Mouse (Mus musculus) stomach, postnatal 0 days (tissue): ENCODE results near the gene Gm19426. TPM values are rescaled to one million over a fixed set of nuclear protein-coding genes. Genes with fewer than 3 reads are reported as not detected.

Source experiments
- ATAC-seq: fragments of 200-750 bp; cut with Nextera tagmentation; 2 replicates; pipeline ENCODE4 v1.8.0; 2017; ENCODE audit not compliant: low FRiP score, low TSS enrichment
- DNase-seq: peaks from one replicate; pipeline ENCODE4 v3.0.0-alpha.2; 2016; ENCODE audit warnings: low spot score
- H3K27ac ChIP-seq: fragments of 300-500 bp; sonication (generic); replicated peaks from 2 replicates; pipeline ENCODE4 v1.5.1; 2014; ENCODE audit warnings: mild to moderate bottlenecking, control low read depth
- H3K27me3 ChIP-seq: fragments of 300-500 bp; sonication (generic); 2 replicates; pipeline ENCODE4 v1.6.1; 2014; ENCODE audit warnings: low read length; ENCODE audit not compliant: control insufficient read depth, insufficient read depth
- H3K36me3 ChIP-seq: fragments of 300-500 bp; sonication (generic); 2 replicates; pipeline ENCODE4 v1.6.1; 2014; ENCODE audit warnings: low read length, mixed read lengths; ENCODE audit not compliant: control insufficient read depth, insufficient read depth
- H3K4me1 ChIP-seq: fragments of 300-500 bp; sonication (generic); replicated peaks from 2 replicates; pipeline ENCODE4 v1.6.1; 2014; ENCODE audit warnings: antibody characterized with exemption; ENCODE audit not compliant: control insufficient read depth, insufficient read depth
- H3K4me2 ChIP-seq: fragments of 300-500 bp; sonication (generic); replicated peaks from 2 replicates; pipeline ENCODE4 v1.6.1; 2014; ENCODE audit warnings: low read depth, mild to moderate bottlenecking, control low read depth, moderate library complexity
- H3K4me3 ChIP-seq: fragments of 300-500 bp; sonication (generic); 2 replicates; pipeline ENCODE4 v1.5.1; 2014; ENCODE audit warnings: low read depth, low read length, control low read depth
- H3K9ac ChIP-seq: fragments of 300-500 bp; sonication (generic); 2 replicates; pipeline ENCODE4 v1.6.1; 2014; ENCODE audit warnings: mild to moderate bottlenecking, low read length, control low read depth, mixed read lengths
- H3K9me3 ChIP-seq: fragments of 300-500 bp; sonication (generic); 2 replicates; pipeline ENCODE4 v1.6.1; 2016; ENCODE audit warnings: low read length; ENCODE audit not compliant: control insufficient read depth
- CTCF ChIP-seq: IDR thresholded peaks from 2 replicates; pipeline ENCODE4 v1.5.1; 2016; ENCODE audit warnings: antibody characterized with exemption, low read depth, mild to moderate bottlenecking, moderate library complexity
- EP300 ChIP-seq: optimal IDR thresholded peaks from 2 replicates; pipeline ENCODE3; 2016; ENCODE audit warnings: antibody characterized with exemption
- WGBS: fragments of 180-500 bp; shearing (Covaris S2); extraction: QIAGEN DNeasy Blood & Tissue Kit; methylation state at CpG from one replicate; pipeline ENCODE4 v1.1.7; 2014; 5-methylcytosine and 5-hydroxymethylcytosine counted together
- polyA plus RNA-seq: library from polyadenylated mRNA; unstranded; fragments of >200 nt; fragmentation: Nextera tagmentation; extraction: Ambion mirVana; gene quantifications from 2 replicates; pipeline ENCODE4 v1.2.1, GENCODE M21; 2015

Gm19426 gene
- polyA plus RNA-seq, 1 experiment from 2014 or later, result 3.8 TPM

- Histone ChIP-seq H3K9me3 (no peaks in the 10 kb centered on the region), H3K27me3 (no peaks in the 10 kb centered on the region), H3K27ac (no peak overlapping the region), H3K36me3 (no peaks in the 10 kb centered on the region), H3K4me3 (no peak overlapping the region), H3K4me2 (no peak overlapping the region), H3K4me1 (no peaks in the 10 kb centered on the region), H3K9ac (no peak overlapping the region)
- WGBS, result 64% methylated on average over 3 of the region's 3 CpGs
- TF ChIP-seq EP300 (no peak), CTCF (no peak)
- ATAC-seq (no peak), DNase-seq (no peak)
These were observed 17.9 kb upstream of the Gm19426 start for GRCm38 (mm10) chr2:84761309-84761708.

- H3K4me2 ChIP-seq, result no peak overlapping the region
- 55% methylated on average over 8 of the region's 8 CpGs for WGBS
- no peak overlapping the region for H3K9ac ChIP-seq
- no peaks in the 10 kb centered on the region for H3K9me3 ChIP-seq
- H3K27me3 ChIP-seq, result no peaks in the 10 kb centered on the region
- ATAC-seq (no peak), DNase-seq (no peak)
- H3K4me3 ChIP-seq, result no peak overlapping the region
- TF ChIP-seq CTCF, result no peak
- TF ChIP-seq EP300, result no peak
- no peaks in the 10 kb centered on the region for H3K36me3 ChIP-seq
- no peak overlapping the region for H3K27ac ChIP-seq
- no peaks in the 10 kb centered on the region for H3K4me1 ChIP-seq
These were observed 17.3 kb upstream of the Gm19426 start for GRCm38 (mm10) chr2:84760777-84761176.

GRCm38 (mm10) chr2:84758542-84759127 lies 15.2 kb upstream of the Gm19426 start:
- DNase-seq, result no peak
- WGBS, result 0% methylated on average over 2 of the region's 2 CpGs

GRCm38 (mm10) chr2:84757026-84757682 lies 13.7 kb upstream of the Gm19426 start:
- DNase-seq (no peak), ATAC-seq (no peak)
- no peaks in the 10 kb centered on the region for H3K36me3 ChIP-seq
- H3K27me3 ChIP-seq, result no peaks in the 10 kb centered on the region
- no peak overlapping the region for H3K4me3 ChIP-seq
- no peak overlapping the region for H3K4me2 ChIP-seq
- H3K4me1 ChIP-seq, result no peaks in the 10 kb centered on the region
- TF ChIP-seq CTCF (no peak), EP300 (no peak)
- no peak overlapping the region for H3K9ac ChIP-seq
- no peak overlapping the region for H3K27ac ChIP-seq
- WGBS, result 60% methylated on average over 7 of the region's 7 CpGs
- no peaks in the 10 kb centered on the region for H3K9me3 ChIP-seq

More at GRCm38 (mm10) chr2:84758542-84759127, 15.2 kb upstream of the Gm19426 start:
- H3K4me3 ChIP-seq, result no peak overlapping the region
- H3K4me1 ChIP-seq, result no peaks in the 10 kb centered on the region
- no peaks in the 10 kb centered on the region for H3K36me3 ChIP-seq
- no peak overlapping the region for H3K9ac ChIP-seq
- H3K4me2 ChIP-seq, result no peak overlapping the region
- H3K27me3 ChIP-seq, result no peaks in the 10 kb centered on the region
- H3K27ac ChIP-seq, result no peak overlapping the region
- TF ChIP-seq CTCF (peak; percentile 88), EP300 (no peak)
- H3K9me3 ChIP-seq, result no peaks in the 10 kb centered on the region
- no peak; the same call in 1 of the 2 replicates for ATAC-seq

- TF ChIP-seq CTCF (no peak), EP300 (no peak)
- Histone ChIP-seq H3K4me1 (no peaks in the 10 kb centered on the region), H3K27me3 (no peaks in the 10 kb centered on the region), H3K36me3 (no peaks in the 10 kb centered on the region), H3K9ac (no peak overlapping the region), H3K9me3 (no peaks in the 10 kb centered on the region), H3K4me3 (no peak overlapping the region), H3K4me2 (no peak overlapping the region), H3K27ac (no peak overlapping the region)
- DNase-seq (no peak), ATAC-seq (no peak)
- 76% methylated on average over 5 of the region's 5 CpGs for WGBS
These were observed 12.8 kb upstream of the Gm19426 start for GRCm38 (mm10) chr2:84756245-84756644.

GRCm38 (mm10) chr2:84750115-84750514 lies 6.7 kb upstream of the Gm19426 start:
- Histone ChIP-seq H3K4me3 (no peak overlapping the region), H3K27me3 (no peaks in the 10 kb centered on the region), H3K4me1 (no peaks in the 10 kb centered on the region), H3K4me2 (no peak overlapping the region), H3K9me3 (no peaks in the 10 kb centered on the region), H3K36me3 (no peaks in the 10 kb centered on the region), H3K27ac (no peak overlapping the region), H3K9ac (no peak overlapping the region)
- 41% methylated on average over 6 of the region's 6 CpGs for whole genome bisulfite sequencing
- no peak for TF ChIP-seq CTCF
- no peak for TF ChIP-seq EP300
- ATAC-seq, result peak; percentile 45; the same call in 1 of the 2 replicates
- no peak for DNase-seq
